Mouse (Mus musculus) natural killer cell, adult 2 months (primary cell): ENCODE measurements around the gene Etnk2.

ENCODE experiments used
- DNase-seq, 2 experiments: peaks; one replicate each; pipeline ENCODE4 v3.0.0; 2022; ENCODE audit warnings: low spot score in 2 of 2

Gene Etnk2

DNA sequence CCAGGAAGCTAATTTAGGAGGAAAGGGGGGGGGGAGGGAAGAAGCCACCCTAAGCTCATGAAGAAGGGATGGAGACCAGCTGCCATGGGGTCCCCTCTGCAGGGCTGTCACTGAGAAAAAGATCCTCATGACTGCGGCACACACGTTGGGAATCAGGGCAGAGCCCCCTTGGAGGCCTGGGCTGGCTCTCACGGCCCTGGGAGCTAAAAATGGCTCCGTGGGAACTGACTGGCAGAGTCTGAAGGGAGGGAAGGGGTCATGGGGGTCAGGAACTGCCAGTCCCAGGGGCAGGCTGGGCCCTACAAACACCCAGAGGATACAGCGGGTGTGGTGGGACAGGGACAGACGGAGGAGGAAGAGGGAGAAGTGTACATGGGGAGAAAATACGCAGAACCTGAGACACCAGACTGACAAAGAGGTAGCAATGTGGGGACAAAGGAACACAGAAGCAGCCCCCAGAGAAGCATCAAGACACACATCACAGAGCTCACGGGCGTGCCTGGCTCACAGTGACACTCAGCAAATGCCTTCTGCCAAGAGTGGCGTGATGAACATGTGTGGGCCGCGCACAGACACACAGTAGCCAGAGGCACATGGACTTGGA is 19.3 kb downstream of the Etnk2 start:
- DNase-seq: no peak

DNA sequence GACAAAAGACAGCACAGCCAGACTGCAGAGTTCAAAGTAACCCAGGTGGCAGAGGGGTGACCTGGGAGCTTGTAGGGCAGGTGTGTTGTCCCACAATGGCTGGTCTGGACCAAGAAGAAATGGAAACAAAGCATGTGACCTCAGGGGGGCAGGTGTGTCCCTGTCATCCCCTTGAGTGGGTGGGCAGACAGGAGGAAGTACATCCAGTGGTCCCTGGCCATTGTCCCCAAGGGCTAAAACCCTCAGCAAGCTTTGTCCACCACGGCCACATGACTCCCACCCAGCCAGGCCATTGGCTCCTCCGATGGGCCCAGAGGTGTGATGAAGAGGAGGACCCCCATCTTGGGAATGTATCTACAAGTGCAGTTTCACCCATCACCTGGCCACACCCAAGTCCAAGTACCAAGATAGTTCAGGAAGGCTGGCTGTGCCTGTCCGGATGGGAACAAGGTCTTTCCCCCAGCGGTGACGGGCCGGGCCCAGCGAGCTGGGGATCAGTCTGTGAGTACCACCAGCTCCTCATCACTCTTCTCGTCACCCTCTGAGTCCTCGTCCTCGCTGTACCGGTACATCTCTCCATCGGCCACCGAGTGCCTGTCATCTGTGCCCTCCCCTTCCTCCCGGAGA is 19.9 kb downstream of the Etnk2 start:
- DNase-seq: no peak

DNA sequence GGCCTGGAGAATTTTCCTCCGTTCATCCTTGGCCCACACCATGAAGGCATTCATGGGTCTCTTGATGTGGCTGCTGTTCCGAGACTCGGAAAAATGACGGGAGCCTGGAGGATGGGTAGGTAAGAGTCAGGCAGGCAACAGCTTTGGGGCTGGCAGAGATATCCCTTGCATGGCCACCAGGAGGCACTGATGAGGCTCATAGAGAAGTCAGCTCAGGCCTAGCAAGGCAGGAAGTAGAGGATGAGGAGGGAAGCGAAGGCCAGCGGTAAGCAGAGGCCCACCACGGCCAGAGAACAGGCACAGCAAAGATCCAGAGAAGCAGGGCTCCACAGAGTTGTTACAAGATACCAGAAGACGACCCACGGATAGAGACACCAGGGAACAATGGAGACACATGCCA is 22.1 kb downstream of the Etnk2 start:
- DNase-seq: peak; percentile 42 to 68

DNA sequence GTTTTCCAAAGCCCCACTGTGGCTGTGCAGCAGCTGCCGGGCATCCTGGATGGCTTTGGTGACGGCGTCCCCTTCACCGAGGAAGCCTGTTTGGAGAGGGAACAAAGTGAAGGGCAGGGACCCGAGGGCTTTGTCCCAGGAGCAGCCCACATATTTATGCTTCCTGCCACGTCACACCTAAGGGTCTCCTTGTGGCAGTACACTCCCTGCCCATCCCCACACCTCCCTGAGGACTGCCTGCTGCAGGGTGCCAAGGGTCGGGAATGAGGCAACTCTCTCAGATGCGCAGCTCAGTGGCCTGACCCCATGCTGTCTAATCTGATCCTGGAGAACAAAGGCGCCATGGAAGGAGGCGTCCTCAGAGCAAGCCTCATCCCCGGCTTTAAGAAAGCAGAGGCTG is 22.8 kb downstream of the Etnk2 start:
- DNase-seq: no peak

DNA sequence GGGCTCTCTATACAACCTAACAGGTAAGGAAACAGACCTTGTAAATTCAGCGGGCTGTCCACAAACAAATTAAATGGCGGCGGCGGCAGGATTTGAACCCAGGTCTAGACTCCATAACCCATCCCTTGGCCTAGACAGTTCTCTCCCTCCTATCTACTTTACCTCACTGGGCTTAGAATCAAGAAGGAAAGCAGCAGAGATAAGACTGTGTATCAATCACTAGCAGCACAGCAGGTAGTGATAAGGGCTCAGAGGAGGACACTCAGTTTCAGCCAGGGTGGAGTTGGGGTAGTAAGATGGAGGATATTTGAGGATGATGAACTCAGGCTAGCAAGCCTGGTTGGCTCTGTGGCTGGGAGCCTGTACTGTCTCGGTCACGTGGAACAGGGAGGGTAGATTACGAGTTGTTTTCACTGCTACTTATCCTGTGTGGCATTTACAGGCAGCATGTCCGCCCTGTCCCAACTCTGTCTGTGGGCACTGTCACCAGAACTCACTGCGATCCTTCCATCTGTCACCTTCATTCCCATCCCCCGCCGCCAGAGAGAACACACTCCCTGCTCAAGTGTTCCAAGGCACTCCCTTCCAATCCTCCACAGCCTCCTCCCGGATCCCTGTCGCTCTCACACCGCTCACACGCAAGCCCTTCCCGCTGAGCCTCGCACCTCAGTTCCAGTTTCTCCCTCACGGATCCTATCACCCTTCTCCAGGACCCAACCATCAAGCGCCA is 24.3 kb downstream of the Etnk2 start:
- no peak for DNase-seq

DNA sequence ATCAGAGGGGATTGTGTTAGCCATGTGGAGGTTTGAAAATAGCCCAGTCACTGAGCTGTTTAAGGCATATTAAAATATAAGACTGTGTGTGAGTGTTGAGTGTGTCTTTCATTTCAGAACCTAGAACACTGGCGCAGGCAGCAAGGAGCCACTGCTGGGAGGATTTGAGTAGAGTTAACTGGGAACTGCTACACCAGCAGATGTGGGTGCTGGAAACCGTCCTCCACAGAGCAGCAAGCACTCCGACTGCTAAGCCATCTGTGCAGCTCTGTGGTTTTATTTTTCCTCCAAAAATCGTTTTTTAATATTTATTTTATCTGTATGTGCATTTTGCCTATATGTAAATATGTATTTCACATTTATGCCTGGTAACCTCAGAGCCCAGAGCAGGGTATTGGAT is 31.3 kb downstream of the Etnk2 start:
- DNase-seq: no peak

DNA sequence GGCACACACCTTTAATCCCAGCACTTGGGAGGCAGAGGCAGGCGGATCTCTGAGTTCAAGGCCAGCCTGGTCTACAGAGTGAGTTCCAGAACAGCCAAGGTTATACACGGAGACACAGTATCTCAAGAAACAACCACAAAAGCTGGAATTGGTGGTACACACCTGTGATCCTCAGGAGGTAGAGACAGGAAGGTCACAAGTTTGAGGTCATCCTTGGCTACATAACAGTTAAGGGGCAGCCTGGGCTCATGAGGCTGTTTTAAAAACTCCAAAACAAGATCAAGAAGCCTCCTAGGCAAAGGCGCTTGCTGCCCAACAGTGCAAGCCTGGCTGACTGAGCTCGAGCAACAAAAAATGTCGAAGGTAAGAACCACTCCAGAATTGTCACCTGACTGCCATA is 33.3 kb downstream of the Etnk2 start:
- DNase-seq: no peak

DNA sequence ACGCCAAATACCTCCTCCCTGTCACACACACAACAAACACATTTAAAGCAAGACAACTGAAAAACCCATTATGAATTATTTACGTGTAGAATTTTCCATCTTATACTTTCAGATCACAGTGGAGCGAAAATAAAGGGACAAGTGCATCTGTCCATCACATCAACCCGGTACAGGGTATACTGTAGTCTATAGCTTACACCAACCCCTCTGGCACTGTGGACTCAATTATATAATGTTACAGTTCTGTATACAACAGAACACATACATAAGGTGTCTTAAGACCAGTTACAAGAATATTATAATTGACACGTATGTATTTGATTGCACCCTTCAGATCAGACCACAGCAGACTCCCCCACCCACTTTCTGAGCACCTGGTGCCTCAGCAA is 33.7 kb downstream of the Etnk2 start:
- DNase-seq: no peak

DNA sequence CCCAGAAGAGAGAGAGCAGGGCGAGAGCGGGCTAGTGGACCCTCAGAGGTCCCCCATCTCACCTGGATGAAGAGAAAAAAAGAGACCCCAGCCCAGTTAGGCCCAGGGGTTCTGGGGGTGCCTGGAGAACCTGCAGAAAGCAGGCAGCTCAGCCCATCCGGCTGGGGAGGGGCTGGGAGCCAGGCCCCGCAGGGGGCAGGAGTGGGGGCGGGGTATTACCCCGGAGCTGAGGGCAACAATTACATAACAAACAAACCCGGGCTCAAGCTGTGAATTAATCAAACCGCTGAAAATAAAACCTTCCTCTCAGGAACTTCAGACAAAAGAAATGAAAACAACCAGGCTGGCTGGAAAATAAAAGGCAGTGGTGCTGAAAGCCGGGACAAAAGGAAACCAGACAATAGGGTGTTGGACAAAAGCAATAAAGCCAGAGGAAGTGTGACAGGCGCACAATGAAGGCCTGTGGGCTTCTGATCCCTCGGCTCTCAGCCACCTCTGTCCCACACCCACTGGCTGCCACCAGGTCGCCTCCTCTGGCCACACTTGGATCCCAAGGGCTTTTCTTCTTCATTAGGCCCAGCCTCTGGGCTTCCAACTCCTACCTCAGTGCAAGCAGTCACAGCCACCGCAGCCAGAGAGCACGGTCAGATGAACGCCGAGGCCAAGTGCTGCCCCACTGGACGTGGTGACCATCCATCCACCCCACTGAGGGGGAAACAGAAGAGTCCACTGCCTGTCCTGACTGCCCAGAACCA is 34.3 kb downstream of the Etnk2 start:
- no peak for DNase-seq

DNA sequence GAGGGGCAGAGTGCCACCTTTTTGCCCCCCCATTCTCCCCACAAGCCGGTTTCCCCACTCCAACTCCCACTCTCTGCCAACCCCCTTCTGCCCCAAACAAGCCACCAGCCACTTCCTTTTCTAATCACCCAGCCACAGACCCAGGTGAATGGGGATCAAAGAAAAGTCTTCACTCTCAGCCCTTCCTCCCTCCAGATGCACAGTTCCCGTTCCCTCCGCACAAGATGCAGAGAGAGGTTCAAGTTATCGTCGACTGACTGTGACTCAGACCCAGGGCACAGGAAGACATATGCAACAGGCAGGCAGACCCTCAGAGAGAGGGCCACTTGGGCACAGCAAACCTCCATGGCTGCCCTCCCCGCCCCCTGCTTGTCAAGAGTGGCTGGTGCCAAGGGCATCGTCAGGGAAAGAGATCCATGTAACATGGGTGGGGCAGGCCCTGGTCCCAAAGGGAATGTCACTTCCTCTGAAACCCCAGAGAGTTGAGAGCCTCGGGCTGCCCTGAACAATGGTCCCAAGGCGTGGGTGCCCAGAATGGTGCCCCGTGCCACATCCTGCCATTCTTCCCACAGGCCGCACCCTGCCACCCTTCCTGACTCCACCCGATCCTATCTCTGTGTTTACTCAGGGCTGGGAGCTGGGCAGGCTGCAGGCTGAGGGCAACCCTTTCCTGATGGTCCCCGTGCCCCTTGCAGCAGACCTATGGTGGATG is 36.8 kb downstream of the Etnk2 start:
- DNase-seq: no peak

DNA sequence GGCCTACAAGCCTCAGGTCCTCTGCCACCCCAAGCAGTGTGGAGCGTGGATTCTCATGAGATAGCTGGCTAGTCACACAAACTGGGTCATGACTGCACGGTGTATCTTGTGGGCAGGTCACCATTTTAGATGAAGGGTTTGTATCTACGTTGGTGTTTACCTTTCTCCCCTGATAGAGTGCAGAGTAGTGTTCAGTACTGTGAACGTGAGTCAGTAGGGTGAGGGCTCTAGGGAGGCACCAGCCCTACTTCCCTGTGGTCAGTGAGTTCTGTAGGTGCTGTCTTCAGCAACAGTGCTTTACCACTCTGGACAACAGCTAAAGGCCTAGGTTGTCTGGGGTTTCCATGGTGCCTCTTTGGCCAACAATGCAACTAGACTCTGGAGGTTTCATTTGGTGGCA is 40.6 kb downstream of the Etnk2 start:
- no peak for DNase-seq

DNA sequence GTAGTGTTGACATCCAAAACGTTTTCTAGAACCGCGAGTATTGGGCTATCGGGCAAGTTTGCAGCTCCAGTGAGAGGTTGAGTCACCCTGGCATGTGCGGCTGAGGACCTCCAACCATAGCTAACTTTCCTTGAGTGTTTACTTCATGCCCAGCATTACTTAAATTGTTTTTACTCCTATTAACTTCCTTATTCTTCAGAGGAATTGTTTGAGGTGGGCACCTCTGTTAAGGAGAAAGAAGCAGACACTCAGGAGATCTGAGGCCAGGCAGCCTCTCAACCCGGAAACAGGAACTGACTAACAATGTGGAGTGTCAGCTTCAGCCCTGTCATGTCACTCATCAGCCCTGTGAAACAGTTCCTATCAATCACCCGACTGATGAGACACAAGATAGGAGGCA is 43.2 kb downstream of the Etnk2 start:
- DNase-seq: no peak

DNA sequence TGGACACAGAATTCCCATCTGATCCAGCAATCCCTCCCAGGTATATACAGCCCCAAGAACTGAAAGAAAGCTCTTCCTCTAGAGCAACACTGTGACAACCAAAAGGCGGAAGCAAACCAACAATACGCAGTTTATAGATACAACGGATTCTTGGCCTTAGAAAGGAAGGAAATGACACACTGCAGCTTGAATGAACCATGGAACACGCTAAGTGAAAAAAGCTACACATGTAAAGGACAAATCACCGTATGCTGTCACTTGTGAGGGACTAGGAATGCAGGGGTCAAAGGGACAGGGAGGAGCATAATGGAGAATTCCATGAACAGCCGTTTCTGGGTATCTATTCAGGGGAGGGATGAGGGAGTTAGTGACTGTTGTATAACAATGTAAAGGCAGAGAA is 44.1 kb downstream of the Etnk2 start:
- no peak for DNase-seq

DNA sequence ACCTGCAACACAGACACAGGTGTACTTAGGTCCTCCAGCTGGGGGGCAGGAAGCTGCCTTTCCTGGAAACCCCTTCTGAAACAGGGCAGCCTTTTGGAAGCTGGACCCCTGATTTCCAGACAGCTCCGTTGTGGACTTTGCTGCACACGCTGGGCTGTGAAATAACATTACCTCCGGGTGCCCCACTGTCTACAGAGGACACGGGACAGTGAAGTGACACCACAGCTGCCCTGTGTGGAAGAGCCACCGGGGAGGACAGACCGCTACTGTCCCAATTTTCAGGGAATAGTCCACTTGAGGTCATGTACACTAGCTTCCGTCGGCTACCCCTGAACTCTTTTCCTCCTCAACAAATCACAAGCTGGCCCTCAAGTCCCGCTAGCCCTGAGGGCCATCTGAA is 44.9 kb downstream of the Etnk2 start:
- DNase-seq: no peak

DNA sequence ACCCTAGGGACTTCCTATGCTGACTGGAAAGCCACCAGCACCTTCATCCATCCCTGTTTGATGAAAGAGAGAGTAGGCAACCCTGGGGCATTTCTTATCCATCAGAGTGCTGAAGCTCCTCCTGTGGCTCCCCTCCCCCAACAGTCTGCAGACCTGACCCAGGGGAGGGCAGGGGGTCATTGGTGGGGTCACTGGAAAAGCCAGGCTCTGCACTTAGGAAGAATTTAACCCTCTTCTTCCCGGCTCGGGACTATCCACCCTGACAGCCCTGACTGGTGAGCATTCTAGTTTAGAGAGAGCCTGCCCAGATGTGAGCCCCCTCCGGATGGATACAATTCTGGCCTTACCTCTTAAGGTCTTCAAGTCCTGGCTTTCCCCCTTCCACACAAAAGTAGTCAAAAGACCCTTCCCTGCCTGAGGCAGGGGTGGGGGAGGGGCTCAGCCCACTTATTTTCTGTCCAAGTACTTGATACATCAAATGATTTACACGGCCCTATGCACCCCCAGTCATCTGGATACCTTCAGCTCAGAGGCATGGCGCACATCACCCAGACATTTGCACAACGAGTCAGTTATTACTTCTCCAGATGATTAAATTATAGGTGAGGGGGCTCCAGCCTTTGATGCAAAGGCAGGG is 45.6 kb downstream of the Etnk2 start:
- DNase-seq: no peak

DNA sequence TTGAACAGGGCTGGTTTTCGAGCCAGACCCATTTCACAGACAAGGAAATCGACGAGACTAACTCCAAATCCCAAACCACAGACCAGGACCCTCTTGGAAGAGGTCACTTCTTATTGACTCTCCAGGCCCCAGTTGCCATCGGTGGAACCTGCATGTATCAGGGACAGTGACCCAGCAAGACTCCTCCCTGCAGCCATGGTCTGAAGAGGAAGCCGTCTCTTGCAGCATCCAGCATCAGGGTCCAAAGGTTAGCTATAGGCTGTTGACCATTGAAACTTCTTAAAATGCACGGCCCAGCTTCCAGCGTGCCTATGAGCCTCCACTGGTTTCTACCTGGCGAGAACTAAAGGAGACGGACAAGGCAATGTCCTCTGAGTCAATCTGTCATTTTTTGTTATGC is 46.4 kb downstream of the Etnk2 start:
- DNase-seq: no peak

DNA sequence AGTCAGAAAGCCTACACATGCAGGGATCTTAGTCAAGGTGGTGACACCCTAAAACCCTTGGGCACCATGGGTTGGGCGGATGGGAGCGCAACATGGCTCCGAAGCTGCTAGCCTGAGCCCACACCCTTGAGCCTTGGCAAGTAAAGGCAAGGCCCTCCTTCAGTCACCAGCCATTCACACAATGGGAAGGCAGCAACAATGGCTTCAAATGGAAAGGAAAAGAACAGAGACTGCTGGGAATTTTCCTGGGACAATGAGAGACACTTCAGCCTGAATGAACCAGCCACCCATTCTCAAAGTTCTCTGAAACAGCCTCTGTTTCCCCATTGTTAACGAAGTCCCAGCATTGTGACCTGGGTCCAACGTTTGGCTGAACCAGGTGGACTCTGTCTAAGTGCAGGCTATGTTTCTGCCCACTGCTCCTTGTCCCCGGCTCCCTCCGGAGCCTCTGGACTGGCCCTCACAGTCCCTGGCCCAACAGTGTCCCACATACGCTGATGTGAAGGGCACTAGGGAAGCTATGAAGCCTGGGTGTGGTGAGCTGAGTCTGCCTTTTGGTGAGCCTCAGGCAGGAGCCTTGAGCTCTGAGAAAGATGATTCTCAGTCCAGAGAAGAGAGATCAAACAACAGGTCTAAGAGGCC is 48.3 kb downstream of the Etnk2 start:
- no peak for DNase-seq

DNA sequence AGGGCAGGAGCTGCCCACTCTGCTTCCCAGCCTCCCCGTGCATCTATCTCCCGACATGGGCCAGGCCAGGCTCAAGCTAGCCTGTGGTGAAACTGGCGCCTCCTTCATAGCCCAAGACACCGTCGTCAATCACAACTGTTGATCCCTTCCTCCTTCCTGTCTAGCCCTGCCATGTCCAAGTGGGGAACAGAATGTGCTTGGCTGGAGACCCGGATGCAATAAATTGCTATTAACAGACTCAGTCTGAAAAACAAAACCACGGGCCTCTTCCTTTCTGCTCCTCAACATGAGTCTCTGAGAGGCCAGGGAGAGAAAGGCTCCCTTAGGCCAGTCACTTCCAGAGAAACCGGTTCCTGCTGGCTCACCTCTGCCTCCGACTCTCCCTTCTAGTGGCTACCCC is 49.6 kb downstream of the Etnk2 start:
- DNase-seq: no peak

DNA sequence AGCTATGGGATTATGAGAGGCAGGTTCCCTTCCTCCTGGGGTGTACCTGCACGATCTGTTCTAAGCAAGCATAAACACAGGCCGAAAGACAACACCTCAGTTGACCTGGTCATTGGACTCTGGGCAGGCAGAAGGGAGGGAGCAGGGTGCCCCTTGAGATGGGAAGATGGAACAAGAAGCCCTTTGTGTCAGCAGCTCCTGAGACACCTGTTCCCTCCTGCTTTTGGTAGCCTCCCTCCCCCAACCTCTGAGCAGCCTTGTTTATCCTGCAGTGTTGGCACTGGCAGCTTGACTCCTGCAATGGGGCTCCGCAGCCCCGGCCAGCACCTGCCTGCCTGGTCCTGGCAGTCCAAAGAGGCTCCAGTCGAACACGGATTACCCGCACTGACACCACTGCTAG is 51.7 kb downstream of the Etnk2 start:
- no peak for DNase-seq

DNA sequence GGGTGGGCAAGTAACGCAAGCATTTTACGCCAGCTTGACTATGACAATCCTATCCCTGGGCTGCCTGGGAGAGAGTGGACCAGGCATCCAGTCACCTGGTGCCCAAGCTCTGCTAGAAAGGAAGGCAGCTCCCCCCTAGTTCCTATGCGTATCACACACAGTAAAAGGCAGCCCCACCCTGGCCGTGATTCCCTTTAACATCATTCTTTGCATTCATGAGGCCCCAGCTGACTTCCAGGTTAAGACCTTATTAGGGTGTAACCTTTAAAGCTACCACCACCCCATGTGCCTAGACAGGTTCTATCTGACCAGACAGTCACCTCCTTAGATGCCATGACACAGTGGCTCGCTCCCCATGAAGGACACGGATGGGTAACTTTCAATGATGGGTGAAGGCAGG is 52.1 kb downstream of the Etnk2 start:
- no peak for DNase-seq

DNA sequence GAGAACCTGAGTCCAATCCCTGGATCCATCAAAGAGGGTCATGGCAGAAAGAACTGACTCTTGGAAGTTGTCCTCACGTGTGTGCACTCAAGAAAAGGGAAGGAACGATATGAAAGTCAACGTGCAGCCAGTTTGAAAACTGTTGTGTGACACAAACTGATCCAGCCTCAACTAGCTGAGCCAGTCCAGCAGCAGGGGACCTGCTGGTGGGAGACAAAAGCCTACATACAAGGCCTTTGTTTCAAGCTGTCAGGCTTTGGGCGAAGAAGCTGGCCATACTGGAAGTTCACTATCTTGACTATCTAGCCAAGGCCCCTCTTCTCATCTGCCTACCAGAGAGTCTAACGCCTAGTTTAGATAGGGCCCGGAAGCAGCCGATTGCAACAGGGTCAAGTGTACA is 53.1 kb downstream of the Etnk2 start:
- no peak for DNase-seq
